Comparison of ENCODE assay signal across 9 mouse cellular contexts in the genomic region with DNA sequence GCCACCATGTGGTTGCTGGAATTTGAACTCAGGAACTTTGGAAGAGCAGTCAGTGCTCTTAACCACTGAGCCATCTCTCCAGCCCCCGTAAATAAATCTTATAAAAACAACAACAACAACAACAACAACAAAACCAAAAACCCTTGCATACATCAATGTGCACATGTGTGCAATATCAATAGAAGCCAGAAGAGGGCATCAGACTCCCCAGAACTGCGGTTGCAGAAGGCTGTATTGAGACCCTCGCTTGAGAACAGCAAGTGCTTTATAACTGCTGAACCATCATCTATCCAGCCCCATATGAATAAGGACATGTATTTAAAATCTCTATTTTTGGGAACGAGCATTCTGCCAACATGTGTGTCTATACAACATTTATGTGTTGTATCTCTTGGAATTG. TPM values are rescaled to one million over a fixed set of nuclear protein-coding genes. Genes with fewer than 3 reads are reported as not detected.
DNase-seq lines count a peak whose midpoint lies in the region; ATAC-seq lines count a peak whose summit lies in the region.
"Had no signal": no experiment of that assay in that cellular context is flagged by ENCODE, and none has a peak within 500 bp of the region (broad histone marks: within the 10 kb centered on the region; RNA-seq: fewer than 3 reads in every experiment).

No protein-coding gene starts in this region.

- H3K9me3 ChIP-seq in limb, embryonic 11.5 days (ENCODE audit: control insufficient read depth, low read length): no peaks in the 10 kb centered on the region
- H3K9me3 ChIP-seq in limb, embryonic 10.5 days (replicated peaks): no peaks in the 10 kb centered on the region

- no peaks in the 10 kb centered on the region for H3K4me1 ChIP-seq in limb, embryonic 11.5 days (ENCODE audit: control insufficient read depth, insufficient read depth, low read length)
- no peaks in the 10 kb centered on the region for H3K4me1 ChIP-seq in limb, embryonic 10.5 days

- H3K27ac ChIP-seq in limb, embryonic 11.5 days (replicated peaks; ENCODE audit: low read depth, low read length): no peak overlapping the region
- no peak overlapping the region for H3K27ac ChIP-seq in limb, embryonic 10.5 days

- no peaks in the 10 kb centered on the region for H3K27me3 ChIP-seq in limb, embryonic 11.5 days (ENCODE audit: control insufficient read depth, insufficient read depth, low read length)
- no peaks in the 10 kb centered on the region for H3K27me3 ChIP-seq in limb, embryonic 10.5 days (ENCODE audit: low read depth, poor library complexity, severe bottlenecking)

- 73% methylated on average over 4 of the region's 4 CpGs for WGBS in limb, embryonic 11.5 days
- WGBS in limb, embryonic 10.5 days: 85% methylated on average over 4 of the region's 4 CpGs

- no peak overlapping the region for H3K9ac ChIP-seq in limb, embryonic 11.5 days (ENCODE audit: low read length)

- no peak for ATAC-seq in limb, embryonic 11.5 days (ENCODE audit: insufficient number of reproducible peaks, low FRiP score, low TSS enrichment, low read depth)
- ATAC-seq in common myeloid progenitor, adult 5-6 weeks (replicated peaks; ENCODE audit: low read depth, poor library complexity, severe bottlenecking): 0 out of 2 replicates have a peak, but pooled peaks have one; percentile 74
- peak; percentile 52; the same call in 1 of the 2 replicates for ATAC-seq in megakaryocyte-erythroid progenitor cell, adult 5-6 weeks (replicated peaks; ENCODE audit: low FRiP score, low TSS enrichment, poor library complexity, severe bottlenecking)

- no peak overlapping the region for H3K4me2 ChIP-seq in limb, embryonic 11.5 days (ENCODE audit: low read depth, severe bottlenecking)

- peaks cover 46% of the 10 kb centered on the region; the same call in 1 of the 2 replicates for H3K36me3 ChIP-seq in limb, embryonic 11.5 days (ENCODE audit: control insufficient read depth, insufficient read depth, low read length)
- H3K36me3 ChIP-seq in limb, embryonic 10.5 days: peaks cover 92% of the 10 kb centered on the region

- H3K4me3 ChIP-seq in limb, embryonic 11.5 days (ENCODE audit: low read depth, low read length): no peak overlapping the region
- no peak overlapping the region for H3K4me3 ChIP-seq in limb, embryonic 10.5 days
- H3K4me3 ChIP-seq: myocyte had no signal

- DNase-seq in embryo, embryonic 10 days (ENCODE audit: low spot score): peak; percentile 57
- no peak for DNase-seq in embryo, embryonic 11 days
- peak; percentile 54 for DNase-seq in limb, embryonic 11.5 days (ENCODE audit: low spot score)
- DNase-seq in limb, embryonic 10.5 days (ENCODE audit: low spot score): no peak
- DNase-seq in gastrocnemius, adult 8-10 months (ENCODE audit: low spot score in 2 of 2): no peak
- no peak for DNase-seq in yolk sac, embryonic 10.5 days (ENCODE audit: low spot score)

RNA-seq across cellular contexts. Expression of gene Gas2l1, which starts 9.8 kb away (rescaled TPM):
- 30.3 and 34.2 TPM in 2 replicates for polyA plus RNA-seq in limb, embryonic 11.5 days (2014; fragmentation: Nextera tagmentation; extraction: Ambion mirVana)
- 27.5 and 34.4 TPM in 2 replicates for polyA plus RNA-seq in limb, embryonic 10.5 days (2016; fragmentation: Nextera tagmentation; extraction: Ambion mirVana)
- total RNA-seq in common myeloid progenitor, adult 5-6 weeks (2017): 1.3 TPM in 1 of 2 replicates, not detected in the other
- total RNA-seq in megakaryocyte-erythroid progenitor cell, adult 5-6 weeks (2014; fragmentation: Nextera tagmentation): 0.87 and 4.4 TPM in 2 replicates
- total RNA-seq in megakaryocyte-erythroid progenitor cell, adult 5-6 weeks (2017): 1.3 TPM in 1 of 2 replicates, not detected in the other
- 1 to 10 TPM; 2.4 to 3.8 (median 3.1) TPM for total RNA-seq in gastrocnemius, adult 8-10 months (2022)

RNA-seq across cellular contexts. Expression of gene Rasl10a, which starts 17.0 kb away (rescaled TPM):
- 0.84 and 0.91 TPM in 2 replicates for polyA plus RNA-seq in limb, embryonic 11.5 days (2014; fragmentation: Nextera tagmentation; extraction: Ambion mirVana)
- 0.34 and 0.51 TPM in 2 replicates for polyA plus RNA-seq in limb, embryonic 10.5 days (2016; fragmentation: Nextera tagmentation; extraction: Ambion mirVana)
- not detected in 2 replicates for total RNA-seq in common myeloid progenitor, adult 5-6 weeks (2017)
- not detected in 2 replicates for total RNA-seq in megakaryocyte-erythroid progenitor cell, adult 5-6 weeks (2014; fragmentation: Nextera tagmentation)
- total RNA-seq in megakaryocyte-erythroid progenitor cell, adult 5-6 weeks (2017): not detected in 2 replicates
- total RNA-seq in gastrocnemius, adult 8-10 months (2022): not detected

RNA-seq across cellular contexts. Expression of gene Rhbdd3, which starts 23.8 kb away (rescaled TPM):
- polyA plus RNA-seq in limb, embryonic 11.5 days (2014; fragmentation: Nextera tagmentation; extraction: Ambion mirVana): 19.3 and 20.5 TPM in 2 replicates
- 29.0 and 31.6 TPM in 2 replicates for polyA plus RNA-seq in limb, embryonic 10.5 days (2016; fragmentation: Nextera tagmentation; extraction: Ambion mirVana)
- 17.7 and 24.4 TPM in 2 replicates for total RNA-seq in common myeloid progenitor, adult 5-6 weeks (2017)
- total RNA-seq in megakaryocyte-erythroid progenitor cell, adult 5-6 weeks (2014; fragmentation: Nextera tagmentation): 12.7 and 33.4 TPM in 2 replicates
- total RNA-seq in megakaryocyte-erythroid progenitor cell, adult 5-6 weeks (2017): 22.3 and 25.9 TPM in 2 replicates
- total RNA-seq in gastrocnemius, adult 8-10 months (2022): 10 to 100 TPM; 33.1 to 43.7 (median 34.2) TPM

RNA-seq across cellular contexts. Expression of gene Ewsr1, which starts 24.2 kb away (rescaled TPM):
- 497 and 511 TPM in 2 replicates for polyA plus RNA-seq in limb, embryonic 11.5 days (2014; fragmentation: Nextera tagmentation; extraction: Ambion mirVana)
- 893 and 996 TPM in 2 replicates for polyA plus RNA-seq in limb, embryonic 10.5 days (2016; fragmentation: Nextera tagmentation; extraction: Ambion mirVana)
- total RNA-seq in common myeloid progenitor, adult 5-6 weeks (2017): 525 and 659 TPM in 2 replicates
- 450 and 540 TPM in 2 replicates for total RNA-seq in megakaryocyte-erythroid progenitor cell, adult 5-6 weeks (2014; fragmentation: Nextera tagmentation)
- total RNA-seq in megakaryocyte-erythroid progenitor cell, adult 5-6 weeks (2017): 724 and 794 TPM in 2 replicates
- total RNA-seq in gastrocnemius, adult 8-10 months (2022): 10 to 100 TPM; 55.1 to 68.1 (median 64.3) TPM

Comparison
In these comparisons a context has a peak if more than half of its experiments do, and no peak if none do; other contexts are left out.
1. DNase-seq: peak in embryo, embryonic 10 days (single experiment) and limb, embryonic 11.5 days (single experiment); none in embryo, embryonic 11 days (single experiment), limb, embryonic 10.5 days (single experiment), gastrocnemius, adult 8-10 months (0 of 2) and yolk sac, embryonic 10.5 days (single experiment).